Mouse (Mus musculus): ENCODE measurements around the gene Gpsm3. TPM values are rescaled to one million over a fixed set of nuclear protein-coding genes. Genes with fewer than 3 reads are reported as not detected.

Gpsm3 gene
- polyA plus RNA-seq, 1 experiment: 4.2 TPM

- Histone ChIP-seq H3K9me3 (replicated peaks; ENCODE audit: control insufficient read depth, insufficient read depth, low read length, poor library complexity, severe bottlenecking) (no peaks in the 10 kb centered on the region), H3K4me1 (ENCODE audit: control insufficient read depth, insufficient read depth, low read length) (peaks cover 11% of the 10 kb centered on the region), H3K36me3 (ENCODE audit: control insufficient read depth, insufficient read depth, low read length, poor library complexity, severe bottlenecking) (0 out of 2 replicates have a peak, but pooled peaks cover 6% of the 10 kb centered on the region), H3K4me3 (ENCODE audit: low read depth, low read length) (peak within 1 kb of the TSS; percentile 73), H3K27ac (ENCODE audit: insufficient read depth, low read length) (peak within 1 kb of the TSS; percentile 75), H3K9ac (ENCODE audit: low read depth, poor library complexity, severe bottlenecking) (peak within 1 kb of the TSS; percentile 98), H3K27me3 (ENCODE audit: control insufficient read depth, insufficient read depth, low read length, poor library complexity, severe bottlenecking) (no peaks in the 10 kb centered on the region)
- TF ChIP-seq EP300 (IDR thresholded peaks at IDR 0.05; ENCODE audit: insufficient read depth, low read depth, low read length) (no peak), CTCF (IDR thresholded peaks at IDR 0.05; ENCODE audit: low read depth, low read length) (no peak), POLR2A (IDR thresholded peaks at IDR 0.05; ENCODE audit: insufficient read depth, low read length) (no peak)
Observed at GRCm38 (mm10) chr17:34591029-34591993, 1.7 kb downstream of the Gpsm3 start, which contains the start of gene Pbx2. Gene Pbx2, plus strand, starts transcription at chr17:34591266.

GRCm38 (mm10) chr17:34591994-34592375, 2.4 kb downstream of the Gpsm3 start:
- no peak for TF ChIP-seq CTCF (IDR thresholded peaks at IDR 0.05; ENCODE audit: low read depth, low read length)
- TF ChIP-seq POLR2A (IDR thresholded peaks at IDR 0.05; ENCODE audit: insufficient read depth, low read length): peak; percentile 52
- peaks cover 11% of the 10 kb centered on the region for H3K4me1 ChIP-seq (ENCODE audit: control insufficient read depth, insufficient read depth, low read length)
- peak overlapping the region; percentile 73 for H3K4me3 ChIP-seq (ENCODE audit: low read depth, low read length)
- 0 out of 2 replicates have a peak, but pooled peaks cover 6% of the 10 kb centered on the region for H3K36me3 ChIP-seq (ENCODE audit: control insufficient read depth, insufficient read depth, low read length, poor library complexity, severe bottlenecking)
- no peaks in the 10 kb centered on the region for H3K27me3 ChIP-seq (ENCODE audit: control insufficient read depth, insufficient read depth, low read length, poor library complexity, severe bottlenecking)
- peak overlapping the region; percentile 98 for H3K9ac ChIP-seq (ENCODE audit: low read depth, poor library complexity, severe bottlenecking)
- peak overlapping the region; percentile 75; the same call in 1 of the 2 replicates for H3K27ac ChIP-seq (ENCODE audit: insufficient read depth, low read length)
- no peaks in the 10 kb centered on the region for H3K9me3 ChIP-seq (replicated peaks; ENCODE audit: control insufficient read depth, insufficient read depth, low read length, poor library complexity, severe bottlenecking)

- 0 out of 2 replicates have a peak, but pooled peaks cover 6% of the 10 kb centered on the region for H3K36me3 ChIP-seq (ENCODE audit: control insufficient read depth, insufficient read depth, low read length, poor library complexity, severe bottlenecking)
- peak overlapping the region; percentile 98 for H3K9ac ChIP-seq (ENCODE audit: low read depth, poor library complexity, severe bottlenecking)
- H3K27me3 ChIP-seq (ENCODE audit: control insufficient read depth, insufficient read depth, low read length, poor library complexity, severe bottlenecking): no peaks in the 10 kb centered on the region
- H3K27ac ChIP-seq (ENCODE audit: insufficient read depth, low read length): no peak overlapping the region
- H3K9me3 ChIP-seq (replicated peaks; ENCODE audit: control insufficient read depth, insufficient read depth, low read length, poor library complexity, severe bottlenecking): no peaks in the 10 kb centered on the region
- no peak for TF ChIP-seq POLR2A (IDR thresholded peaks at IDR 0.05; ENCODE audit: insufficient read depth, low read length)
- no peak for TF ChIP-seq EP300 (IDR thresholded peaks at IDR 0.05; ENCODE audit: insufficient read depth, low read depth, low read length)
- TF ChIP-seq CTCF (IDR thresholded peaks at IDR 0.05; ENCODE audit: low read depth, low read length): no peak
- H3K4me3 ChIP-seq (ENCODE audit: low read depth, low read length): peak overlapping the region; percentile 16
- peaks cover 11% of the 10 kb centered on the region for H3K4me1 ChIP-seq (ENCODE audit: control insufficient read depth, insufficient read depth, low read length)
Observed at GRCm38 (mm10) chr17:34592581-34593549, 3.3 kb downstream of the Gpsm3 start.

GRCm38 (mm10) chr17:34593752-34594525, 4.3 kb downstream of the Gpsm3 start:
- H3K36me3 ChIP-seq (ENCODE audit: control insufficient read depth, insufficient read depth, low read length, poor library complexity, severe bottlenecking): 0 out of 2 replicates have a peak, but pooled peaks cover 6% of the 10 kb centered on the region
- H3K9me3 ChIP-seq (replicated peaks; ENCODE audit: control insufficient read depth, insufficient read depth, low read length, poor library complexity, severe bottlenecking): no peaks in the 10 kb centered on the region
- H3K9ac ChIP-seq (ENCODE audit: low read depth, poor library complexity, severe bottlenecking): no peak overlapping the region
- no peak overlapping the region for H3K27ac ChIP-seq (ENCODE audit: insufficient read depth, low read length)
- H3K4me1 ChIP-seq (ENCODE audit: control insufficient read depth, insufficient read depth, low read length): peaks cover 6% of the 10 kb centered on the region
- H3K4me3 ChIP-seq (ENCODE audit: low read depth, low read length): peak overlapping the region; percentile 16
- H3K27me3 ChIP-seq (ENCODE audit: control insufficient read depth, insufficient read depth, low read length, poor library complexity, severe bottlenecking): no peaks in the 10 kb centered on the region
- TF ChIP-seq EP300 (IDR thresholded peaks at IDR 0.05; ENCODE audit: insufficient read depth, low read depth, low read length) (no peak), CTCF (IDR thresholded peaks at IDR 0.05; ENCODE audit: low read depth, low read length) (no peak), POLR2A (IDR thresholded peaks at IDR 0.05; ENCODE audit: insufficient read depth, low read length) (no peak)

GRCm38 (mm10) chr17:34596098-34596497, 6.5 kb downstream of the Gpsm3 start:
- Histone ChIP-seq H3K9ac (ENCODE audit: low read depth, poor library complexity, severe bottlenecking) (no peak overlapping the region), H3K36me3 (ENCODE audit: control insufficient read depth, insufficient read depth, low read length, poor library complexity, severe bottlenecking) (0 out of 2 replicates have a peak, but pooled peaks cover 9% of the 10 kb centered on the region), H3K27me3 (ENCODE audit: control insufficient read depth, insufficient read depth, low read length, poor library complexity, severe bottlenecking) (no peaks in the 10 kb centered on the region), H3K27ac (ENCODE audit: insufficient read depth, low read length) (no peak overlapping the region), H3K4me3 (ENCODE audit: low read depth, low read length) (no peak overlapping the region), H3K4me1 (ENCODE audit: control insufficient read depth, insufficient read depth, low read length) (no peaks in the 10 kb centered on the region), H3K9me3 (replicated peaks; ENCODE audit: control insufficient read depth, insufficient read depth, low read length, poor library complexity, severe bottlenecking) (no peaks in the 10 kb centered on the region)
- TF ChIP-seq EP300 (IDR thresholded peaks at IDR 0.05; ENCODE audit: insufficient read depth, low read depth, low read length): no peak
- TF ChIP-seq CTCF (IDR thresholded peaks at IDR 0.05; ENCODE audit: low read depth, low read length): no peak
- TF ChIP-seq POLR2A (IDR thresholded peaks at IDR 0.05; ENCODE audit: insufficient read depth, low read length): no peak

All from ES-Bruce4 (cell line).